Mouse (Mus musculus) erythroblast, embryonic 14.5 days (primary cell): Measurements from ENCODE around the gene Atp6v0a4.

Experiments used
- GATA1 ChIP-seq: IDR thresholded peaks from 2 replicates; pipeline ENCODE4 v1.6.1; 2012; ENCODE audit warnings: low read length, inconsistent platforms, mixed read lengths
- TAL1 ChIP-seq: IDR thresholded peaks from 3 replicates; pipeline ENCODE4 v1.6.1; 2012; ENCODE audit warnings: low read length, inconsistent platforms, mixed read lengths

DNA sequence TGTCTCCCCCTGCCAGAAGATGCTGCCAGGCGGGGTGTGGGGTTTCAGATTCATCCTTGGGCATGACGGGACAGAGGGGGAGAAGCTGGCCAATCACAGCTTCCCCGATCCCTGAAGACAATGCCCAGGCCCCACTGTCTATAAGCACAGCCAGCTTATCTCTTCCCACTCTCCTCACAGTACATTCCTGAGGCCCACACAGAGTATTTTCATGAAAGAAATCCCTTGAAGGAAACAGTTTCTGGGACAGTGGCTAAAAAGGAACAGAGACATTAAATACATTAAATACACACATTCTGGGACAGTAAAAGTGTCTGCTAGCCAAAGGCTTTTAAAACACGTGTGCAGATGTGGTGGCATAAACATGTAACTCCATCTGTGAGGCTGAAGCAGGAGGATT lies 44.0 kb downstream of the Atp6v0a4 start:
- TF ChIP-seq TAL1 (no peak), GATA1 (no peak)
